Mouse (Mus musculus): Measurements from ENCODE around the gene Tmem37.

- TF ChIP-seq CTCF (IDR thresholded peaks at IDR 0.05) (no peak), EP300 (IDR thresholded peaks at IDR 0.05) (no peak)
Measured at GRCm38 (mm10) chr1:120038594-120038993, 35.3 kb downstream of the Tmem37 start.

Measured in lung, postnatal 0 days (tissue).